Mouse (Mus musculus) embryonic facial prominence, embryonic 15.5 days (tissue): ENCODE data around the gene Cyfip1. TPM values are rescaled to one million over a fixed set of nuclear protein-coding genes. Genes with fewer than 3 reads are reported as not detected.

Experiments
- ATAC-seq: fragments of 200-750 bp; cut with Nextera tagmentation; 2 replicates; pipeline ENCODE4 v1.8.0; 2017; ENCODE audit warnings: low read depth, moderate TSS enrichment; ENCODE audit not compliant: insufficient number of reproducible peaks, low FRiP score, low TSS enrichment
- H3K27ac ChIP-seq: fragments of 300-500 bp; sonication (generic); replicated peaks from 2 replicates; pipeline ENCODE4 v1.5.1; 2015; ENCODE audit warnings: mild to moderate bottlenecking, inconsistent platforms
- H3K27me3 ChIP-seq: fragments of 300-500 bp; sonication (generic); 2 replicates; pipeline ENCODE4 v1.6.1; 2015; ENCODE audit warnings: inconsistent platforms
- H3K36me3 ChIP-seq: fragments of 300-500 bp; sonication (generic); 2 replicates; pipeline ENCODE4 v1.6.1; 2015; ENCODE audit warnings: mild to moderate bottlenecking, inconsistent platforms
- H3K4me1 ChIP-seq: fragments of 300-500 bp; sonication (generic); 2 replicates; pipeline ENCODE4 v1.6.1; 2015; ENCODE audit warnings: inconsistent platforms
- H3K4me2 ChIP-seq: fragments of 300-500 bp; sonication (generic); replicated peaks from 2 replicates; pipeline ENCODE4 v1.6.1; 2015; ENCODE audit warnings: mild to moderate bottlenecking, inconsistent platforms
- H3K4me3 ChIP-seq: fragments of 300-500 bp; sonication (generic); replicated peaks from 2 replicates; pipeline ENCODE4 v1.5.1; 2015; ENCODE audit warnings: mild to moderate bottlenecking, inconsistent platforms
- H3K9ac ChIP-seq: fragments of 300-500 bp; sonication (generic); 2 replicates; pipeline ENCODE4 v1.6.1; 2015; ENCODE audit warnings: inconsistent platforms
- H3K9me3 ChIP-seq: fragments of 300-500 bp; sonication (generic); replicated peaks from 2 replicates; pipeline ENCODE4 v1.6.1; 2016; ENCODE audit warnings: inconsistent platforms
- WGBS: fragments of 180-500 bp; shearing (Covaris S2); methylation state at CpG from one replicate; pipeline ENCODE4 v1.1.7; 2015; 5-methylcytosine and 5-hydroxymethylcytosine counted together
- polyA plus RNA-seq: library from polyadenylated mRNA; unstranded; fragments of >200 nt; fragmentation: Nextera tagmentation; extraction: Ambion mirVana; gene quantifications from 2 replicates; pipeline ENCODE4 v1.2.1, GENCODE M21; 2015

The Cyfip1 gene
- polyA plus RNA-seq, 1 experiment from 2014 or later = 110 TPM

- WGBS = 85% methylated on average over 3 of the region's 3 CpGs
- Histone ChIP-seq H3K4me3 (no peak overlapping the region), H3K27ac (no peak overlapping the region), H3K4me2 (no peak overlapping the region), H3K27me3 (no peaks in the 10 kb centered on the region), H3K36me3 (peaks cover 10% of the 10 kb centered on the region), H3K9me3 (no peaks in the 10 kb centered on the region; the same call in 1 of the 2 replicates), H3K9ac (no peak overlapping the region), H3K4me1 (peaks cover 7% of the 10 kb centered on the region)
- ATAC-seq = no peak
Measured at GRCm38 (mm10) chr7:55957178-55957577, 115.6 kb downstream of the Cyfip1 start.

- H3K4me1 ChIP-seq = peaks cover 10% of the 10 kb centered on the region
- 97% methylated on average over 4 of the region's 4 CpGs for WGBS
- no peaks in the 10 kb centered on the region; the same call in 1 of the 2 replicates for H3K9me3 ChIP-seq
Measured at GRCm38 (mm10) chr7:55957916-55958315, 116.4 kb downstream of the Cyfip1 start.

GRCm38 (mm10) chr7:55959801-55960200 is 118.3 kb downstream of the Cyfip1 start:
- Histone ChIP-seq H3K27ac (no peak overlapping the region), H3K27me3 (no peaks in the 10 kb centered on the region), H3K9ac (no peak overlapping the region), H3K4me3 (no peak overlapping the region), H3K4me1 (peaks cover 14% of the 10 kb centered on the region), H3K4me2 (no peak overlapping the region), H3K9me3 (no peaks in the 10 kb centered on the region), H3K36me3 (no peaks in the 10 kb centered on the region)
- ATAC-seq = no peak
- 97% methylated on average over 3 of the region's 3 CpGs for WGBS

More at GRCm38 (mm10) chr7:55957916-55958315, 116.4 kb downstream of the Cyfip1 start:
- H3K4me3 ChIP-seq = no peak overlapping the region
- H3K9ac ChIP-seq = no peak overlapping the region
- H3K36me3 ChIP-seq = peaks cover 10% of the 10 kb centered on the region
- H3K27me3 ChIP-seq = no peaks in the 10 kb centered on the region
- no peak overlapping the region for H3K4me2 ChIP-seq
- ATAC-seq = no peak
- no peak overlapping the region for H3K27ac ChIP-seq

GRCm38 (mm10) chr7:55960506-55960905 is 119.0 kb downstream of the Cyfip1 start:
- Histone ChIP-seq H3K9ac (no peak overlapping the region), H3K4me3 (no peak overlapping the region), H3K9me3 (no peaks in the 10 kb centered on the region), H3K27me3 (no peaks in the 10 kb centered on the region), H3K4me2 (no peak overlapping the region), H3K27ac (no peak overlapping the region), H3K4me1 (peaks cover 14% of the 10 kb centered on the region), H3K36me3 (no peaks in the 10 kb centered on the region)
- ATAC-seq = no peak
- 89% methylated on average over 1 of the region's 1 CpGs for WGBS

GRCm38 (mm10) chr7:55962004-55962908 is 120.7 kb downstream of the Cyfip1 start, which contains the start of gene Nipa2:
Gene Nipa2 (minus strand): TSS chr7:55962476.
- Histone ChIP-seq H3K4me1 (peaks cover 14% of the 10 kb centered on the region), H3K9me3 (no peaks in the 10 kb centered on the region), H3K4me3 (peak within 1 kb of the TSS; percentile 100), H3K36me3 (no peaks in the 10 kb centered on the region), H3K27ac (peak within 1 kb of the TSS; percentile 88), H3K4me2 (peak within 1 kb of the TSS; percentile 63), H3K27me3 (no peaks in the 10 kb centered on the region), H3K9ac (peak within 1 kb of the TSS; percentile 95)
- WGBS = under 1% methylated on average over 70 of the region's 70 CpGs
- peak; percentile 98 for ATAC-seq

GRCm38 (mm10) chr7:55966866-55967460 is 125.4 kb downstream of the Cyfip1 start:
- H3K9me3 ChIP-seq = no peaks in the 10 kb centered on the region
- no peak for ATAC-seq
- H3K4me1 ChIP-seq = peaks cover 13% of the 10 kb centered on the region
- 40% methylated on average over 3 of the region's 3 CpGs for WGBS
- H3K27ac ChIP-seq = no peak overlapping the region
- H3K27me3 ChIP-seq = no peaks in the 10 kb centered on the region
- no peak overlapping the region for H3K9ac ChIP-seq
- no peaks in the 10 kb centered on the region for H3K36me3 ChIP-seq
- no peak overlapping the region for H3K4me3 ChIP-seq
- no peak overlapping the region for H3K4me2 ChIP-seq

GRCm38 (mm10) chr7:55968258-55968901 is 126.8 kb downstream of the Cyfip1 start:
- H3K9ac ChIP-seq = 0 out of 2 replicates have a peak overlapping the region, but pooled peaks have one; percentile 12

GRCm38 (mm10) chr7:55969415-55969814 is 127.9 kb downstream of the Cyfip1 start:
- Histone ChIP-seq H3K4me1 (peaks cover 5% of the 10 kb centered on the region; the same call in 1 of the 2 replicates), H3K27ac (no peak overlapping the region), H3K4me2 (no peak overlapping the region), H3K4me3 (no peak overlapping the region), H3K9ac (no peak overlapping the region), H3K9me3 (no peaks in the 10 kb centered on the region), H3K36me3 (no peaks in the 10 kb centered on the region), H3K27me3 (no peaks in the 10 kb centered on the region)
- no peak for ATAC-seq
- WGBS = 72% methylated on average over 1 of the region's 1 CpGs

More at GRCm38 (mm10) chr7:55968258-55968901, 126.8 kb downstream of the Cyfip1 start:
- Histone ChIP-seq H3K4me2 (peak overlapping the region; percentile 44), H3K4me3 (peak overlapping the region; percentile 36), H3K36me3 (no peaks in the 10 kb centered on the region), H3K27ac (peak overlapping the region; percentile 28; the same call in 1 of the 2 replicates), H3K9me3 (no peaks in the 10 kb centered on the region), H3K4me1 (peaks cover 5% of the 10 kb centered on the region; the same call in 1 of the 2 replicates), H3K27me3 (no peaks in the 10 kb centered on the region)
- 25% methylated on average over 16 of the region's 16 CpGs for WGBS
- no peak for ATAC-seq

GRCm38 (mm10) chr7:55974429-55974828 is 132.9 kb downstream of the Cyfip1 start:
- H3K9ac ChIP-seq = no peak overlapping the region
- no peaks in the 10 kb centered on the region for H3K27me3 ChIP-seq
- no peak overlapping the region for H3K4me2 ChIP-seq
- WGBS = 90% methylated on average over 2 of the region's 2 CpGs
- no peak overlapping the region for H3K27ac ChIP-seq
- ATAC-seq = no peak
- H3K36me3 ChIP-seq = peaks cover 5% of the 10 kb centered on the region; the same call in 1 of the 2 replicates
- H3K4me1 ChIP-seq = no peaks in the 10 kb centered on the region
- no peak overlapping the region for H3K4me3 ChIP-seq
- H3K9me3 ChIP-seq = no peaks in the 10 kb centered on the region

GRCm38 (mm10) chr7:55981511-55981910 is 140.0 kb downstream of the Cyfip1 start:
- no peaks in the 10 kb centered on the region for H3K9me3 ChIP-seq
- H3K36me3 ChIP-seq = peaks cover 6% of the 10 kb centered on the region; the same call in 1 of the 2 replicates
- no peaks in the 10 kb centered on the region for H3K4me1 ChIP-seq
- no peak overlapping the region for H3K9ac ChIP-seq
- no peak overlapping the region for H3K27ac ChIP-seq
- H3K4me3 ChIP-seq = no peak overlapping the region
- no peaks in the 10 kb centered on the region for H3K27me3 ChIP-seq
- H3K4me2 ChIP-seq = no peak overlapping the region
- WGBS = 94% methylated on average over 2 of the region's 2 CpGs
- ATAC-seq = no peak
